Mouse (Mus musculus) thymus, postnatal 25 days (tissue): ENCODE measurements around the gene 7420426K07Rik.

Experiments
- DNase-seq: peaks from one replicate; pipeline ENCODE4 v3.0.0; 2022

7420426K07Rik gene

DNA sequence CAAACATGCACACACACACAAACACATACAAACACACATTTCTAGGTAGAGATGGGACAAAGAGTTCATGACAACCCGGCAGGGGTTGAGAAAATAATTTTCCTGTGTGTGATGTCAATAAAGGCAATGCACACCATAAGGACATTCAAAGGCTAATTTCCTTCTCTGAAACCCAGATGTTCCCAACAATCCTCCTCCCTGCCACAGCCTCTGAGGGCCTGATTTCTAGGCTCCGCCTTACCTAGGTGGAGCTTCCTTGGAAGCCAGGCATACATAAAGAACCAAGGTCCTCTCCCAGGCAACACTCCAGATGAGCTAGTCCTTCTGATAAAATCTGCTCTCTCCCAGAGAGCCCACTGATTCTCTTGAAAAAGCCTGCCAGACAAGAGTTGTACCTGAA, at the start of gene 7420426K07Rik:
Gene 7420426K07Rik (plus strand): TSS at position 301 of the 400 bp plus-strand sequence.
- no peak for DNase-seq

DNA sequence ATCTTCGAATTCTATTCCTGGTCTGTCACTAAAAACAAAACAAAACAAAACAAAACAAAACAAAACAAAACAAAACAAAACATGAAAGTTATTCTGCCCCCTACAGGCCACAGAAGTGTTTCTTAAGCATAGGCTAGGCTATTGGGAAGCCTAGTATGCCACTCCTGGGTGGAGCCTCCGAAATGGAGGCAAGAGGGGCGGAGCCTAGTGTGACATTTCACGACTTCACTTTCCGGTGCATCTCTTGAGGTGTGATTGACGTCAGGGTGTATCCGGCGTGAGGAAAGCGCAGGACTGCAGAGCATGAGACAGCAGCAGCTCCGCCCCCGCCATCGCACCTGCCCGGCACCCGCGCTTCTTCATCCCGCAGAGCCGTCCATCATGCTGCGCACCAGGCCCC, 46.7 kb upstream of the 7420426K07Rik start, which contains the start of gene Prr23a2:
Gene Prr23a2 (plus strand): TSS at position 285 of the 400 bp plus-strand sequence.
- no peak for DNase-seq

DNA sequence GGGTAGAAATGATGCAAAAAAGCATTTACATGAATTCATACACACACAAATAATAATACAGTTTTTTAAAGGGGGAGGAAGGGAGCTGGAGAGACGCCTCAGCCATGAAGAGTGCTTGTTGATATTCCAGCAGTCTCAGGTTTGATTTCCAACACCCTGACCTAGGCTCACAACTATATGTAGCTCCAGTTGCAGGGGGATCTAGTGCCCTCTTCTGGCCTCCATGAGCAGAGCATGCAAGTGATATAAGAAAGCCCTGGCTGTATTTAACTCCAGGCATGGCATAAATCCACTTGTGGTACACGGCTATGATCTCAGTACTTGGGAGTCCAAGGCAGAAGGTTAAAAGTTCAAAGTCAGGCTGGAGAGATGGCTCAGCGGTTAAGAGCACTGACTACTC, 39.5 kb upstream of the 7420426K07Rik start:
- DNase-seq = no peak

DNA sequence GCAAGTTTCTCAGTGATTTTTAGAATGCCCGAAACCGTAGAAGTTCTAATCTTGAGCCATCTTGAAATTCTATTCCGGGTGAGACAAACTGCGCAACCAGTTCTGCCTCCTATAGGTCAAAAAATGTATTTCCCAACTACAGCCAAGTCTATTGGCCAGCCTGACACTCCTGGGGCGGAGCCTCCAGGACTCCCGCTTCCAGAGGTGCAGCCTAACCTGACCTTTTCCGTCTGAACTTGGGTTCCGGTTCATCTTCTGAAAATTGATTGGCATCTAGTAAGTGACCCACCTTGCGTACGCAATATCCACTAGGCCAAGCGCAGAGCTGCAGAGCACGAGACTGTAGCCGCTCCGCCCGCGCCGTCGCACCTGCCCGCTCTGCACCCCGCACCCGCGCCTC, 38.3 kb upstream of the 7420426K07Rik start, which contains the start of gene Prr23a3:
Gene Prr23a3 (plus strand): TSS at position 197 of the 400 bp plus-strand sequence.
- DNase-seq = no peak

DNA sequence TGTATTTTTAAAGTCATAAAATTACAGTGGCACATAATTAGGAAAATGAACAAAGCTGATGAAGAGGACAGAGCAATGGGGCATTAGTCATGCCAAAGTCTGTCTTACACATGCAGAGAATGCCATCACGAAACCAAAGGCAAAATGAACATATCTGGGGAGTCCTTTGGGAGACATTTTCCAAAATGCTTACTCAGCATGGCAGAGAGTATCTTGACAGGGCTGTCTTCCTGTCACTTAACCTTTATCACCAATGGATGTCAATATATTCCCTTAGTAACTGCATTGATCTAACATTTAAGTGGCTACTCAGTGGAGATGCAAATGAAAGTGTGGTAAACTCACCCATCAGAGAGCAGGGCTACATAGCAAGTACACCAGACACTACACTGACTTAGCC, 1.4 kb upstream of the 7420426K07Rik start:
- DNase-seq = no peak

DNA sequence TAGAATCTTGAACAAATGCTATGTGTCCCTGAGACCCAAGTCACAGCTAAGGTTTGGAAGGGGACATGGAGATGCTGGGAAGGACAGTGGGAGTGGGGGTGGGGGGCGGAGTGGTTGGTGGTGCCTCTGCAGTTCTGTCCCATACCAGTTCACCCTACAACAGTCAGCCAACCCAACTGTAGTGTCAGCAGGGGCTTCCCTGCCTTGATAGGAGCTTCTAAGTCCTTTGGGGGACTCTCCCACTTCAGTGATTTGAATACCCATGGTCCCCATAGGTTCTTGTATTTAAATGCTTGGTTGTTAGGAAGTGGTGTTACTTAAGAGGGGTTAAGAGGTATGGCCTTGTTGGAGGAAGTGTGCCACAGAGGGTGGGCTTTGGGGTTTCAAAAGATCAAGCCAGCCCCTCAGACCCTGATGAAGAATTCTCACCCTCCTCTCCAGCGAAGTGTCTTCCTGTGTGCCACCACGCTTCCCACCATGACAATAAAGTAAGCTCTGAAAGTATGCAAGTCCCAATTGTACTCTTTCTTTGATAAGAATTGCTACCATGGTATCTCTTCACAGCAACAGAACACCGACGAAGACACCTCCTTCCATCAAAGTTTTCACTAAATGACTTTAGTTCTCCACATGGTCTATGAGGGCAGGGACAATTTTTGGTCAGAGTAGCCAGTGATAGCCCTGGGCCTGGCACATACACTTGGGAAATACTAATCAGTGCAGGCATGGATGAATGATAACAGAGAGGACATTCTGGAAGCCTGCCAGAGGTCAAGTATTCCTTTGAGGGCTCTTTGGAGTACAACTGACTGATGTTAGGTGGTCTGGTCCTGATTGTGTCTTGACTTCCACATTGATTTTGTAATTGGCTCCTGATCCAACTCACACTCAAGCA, 18.0 kb downstream of the 7420426K07Rik start:
- no peak for DNase-seq

DNA sequence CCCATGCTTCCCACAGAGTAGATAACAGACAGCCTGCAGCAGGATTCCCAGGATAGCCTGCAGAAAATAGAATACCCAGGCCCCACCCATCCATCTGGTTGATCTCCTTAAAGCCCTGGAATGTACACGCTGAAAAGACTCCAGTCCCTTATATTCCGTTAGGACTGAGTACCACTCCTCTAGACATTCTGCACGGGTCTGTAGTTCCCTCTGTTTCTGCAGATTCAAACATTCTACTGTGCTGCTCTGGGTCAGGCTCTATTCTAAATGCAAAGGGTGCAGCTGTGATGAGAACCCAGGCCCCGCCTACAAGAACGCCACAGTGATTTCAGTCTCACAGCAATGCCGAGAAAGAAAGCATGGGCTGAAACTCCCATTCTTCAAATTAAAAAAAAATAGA, 20.2 kb downstream of the 7420426K07Rik start:
- no peak for DNase-seq

DNA sequence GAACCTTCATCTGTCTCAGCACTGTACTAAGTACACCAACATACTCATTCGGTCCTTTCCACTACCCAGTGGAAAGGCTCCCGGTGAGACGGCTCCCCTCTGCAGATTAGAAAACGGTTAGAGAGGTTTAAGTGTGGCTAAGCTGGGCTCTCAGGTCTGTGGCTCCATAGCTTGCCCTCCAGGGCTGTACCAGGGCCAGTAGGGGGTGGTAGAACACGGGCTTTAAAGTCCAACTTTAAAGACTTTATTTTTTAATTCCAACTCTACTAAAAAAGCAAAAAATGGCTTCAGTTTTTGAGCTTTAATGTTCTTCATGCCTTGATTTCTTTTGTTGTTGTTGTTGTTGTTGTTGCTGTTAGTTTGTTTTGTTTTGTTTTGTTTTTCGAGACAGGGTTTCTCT, 21.3 kb downstream of the 7420426K07Rik start:
- no peak for DNase-seq

DNA sequence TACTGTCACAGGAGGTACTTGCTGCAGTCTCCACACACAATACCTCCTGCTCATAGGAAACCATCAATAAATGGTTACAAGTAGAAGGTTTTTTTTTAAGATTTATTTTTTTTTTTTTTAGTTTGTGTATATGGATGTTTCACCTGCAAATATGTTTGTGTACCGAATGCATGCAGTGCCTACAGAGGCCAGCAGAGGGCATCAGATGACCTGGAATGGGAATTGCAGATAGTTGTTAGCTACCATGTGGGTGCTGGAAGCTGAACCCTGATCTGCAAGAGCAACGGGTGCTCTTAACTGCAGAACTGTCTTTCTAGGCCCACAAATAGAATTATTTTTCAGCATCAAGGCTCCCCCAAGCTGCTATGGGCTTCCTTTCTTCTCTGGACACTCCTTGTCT, 26.6 kb downstream of the 7420426K07Rik start:
- DNase-seq = peak; percentile 10

DNA sequence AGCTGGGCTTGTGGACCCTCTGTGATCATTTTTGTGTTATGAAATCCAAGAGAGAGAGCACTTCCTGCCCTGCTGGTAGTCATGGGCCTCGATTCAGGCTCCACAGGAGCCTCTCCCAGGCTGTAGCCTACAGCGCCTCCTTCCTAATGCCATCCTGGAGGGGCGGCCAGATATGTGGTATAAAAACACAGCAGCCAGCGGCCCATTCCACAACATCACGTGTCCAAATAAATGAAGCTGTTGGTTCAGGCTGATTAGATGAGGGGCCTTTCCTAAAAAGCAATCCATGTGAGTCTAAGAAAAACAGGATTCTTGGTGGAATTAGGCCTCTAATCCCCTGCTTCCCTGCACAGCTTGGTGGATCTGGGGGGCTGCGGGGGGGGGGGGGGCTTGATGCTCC, 30.0 kb downstream of the 7420426K07Rik start:
- no peak for DNase-seq

DNA sequence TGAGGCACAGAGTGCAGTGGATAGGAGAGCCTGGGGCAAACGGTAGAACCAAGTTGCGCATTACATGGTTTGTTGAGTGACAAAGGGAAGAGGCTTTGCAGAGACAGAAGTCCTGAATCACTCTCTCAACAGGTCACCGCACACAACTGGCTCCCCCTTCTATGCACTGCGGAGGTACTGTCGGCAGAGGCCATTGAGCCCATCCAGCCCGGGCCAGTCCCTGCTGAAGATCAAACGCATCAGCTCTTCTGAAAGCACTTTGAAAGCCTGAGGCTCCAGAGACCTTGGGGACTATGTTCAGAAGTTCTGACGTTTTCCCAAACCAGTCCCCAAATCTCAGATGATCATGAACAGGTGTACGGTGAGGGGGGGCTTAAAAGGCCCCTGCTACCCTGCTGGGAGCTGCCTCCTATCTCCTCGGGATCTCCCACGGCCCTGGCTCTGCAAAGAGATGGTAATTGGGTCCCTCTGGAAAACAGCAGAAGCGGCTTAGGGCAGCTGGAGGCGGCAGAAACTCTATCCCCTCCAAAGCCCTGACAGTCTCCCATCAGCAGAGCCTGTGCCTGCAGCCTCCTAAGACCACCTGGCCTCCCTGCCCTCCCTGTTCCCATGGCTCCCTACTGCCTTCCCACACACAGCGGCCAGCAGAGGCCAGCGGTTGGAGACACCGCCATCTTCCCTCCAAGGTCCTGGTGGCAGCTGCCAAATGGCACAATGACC, 32.4 kb downstream of the 7420426K07Rik start:
- DNase-seq = no peak

DNA sequence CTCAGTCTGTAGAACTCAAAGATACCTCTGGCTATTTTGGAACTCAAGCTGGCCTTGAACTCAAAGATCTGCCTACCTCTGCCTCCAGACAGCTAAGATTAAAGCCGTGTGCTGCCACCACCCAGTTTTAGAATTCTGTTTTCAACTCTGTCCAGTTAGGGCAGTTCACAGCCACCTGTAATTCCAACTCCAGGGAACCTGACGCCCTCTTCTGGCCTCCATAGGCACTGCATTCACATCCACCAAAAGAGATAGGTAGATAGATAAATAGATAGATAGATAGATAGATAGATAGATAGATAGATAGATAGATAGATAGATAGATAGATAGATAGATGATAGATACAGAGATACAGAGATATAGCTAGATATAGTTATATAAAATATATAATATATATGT, 36.4 kb downstream of the 7420426K07Rik start:
- no peak for DNase-seq

DNA sequence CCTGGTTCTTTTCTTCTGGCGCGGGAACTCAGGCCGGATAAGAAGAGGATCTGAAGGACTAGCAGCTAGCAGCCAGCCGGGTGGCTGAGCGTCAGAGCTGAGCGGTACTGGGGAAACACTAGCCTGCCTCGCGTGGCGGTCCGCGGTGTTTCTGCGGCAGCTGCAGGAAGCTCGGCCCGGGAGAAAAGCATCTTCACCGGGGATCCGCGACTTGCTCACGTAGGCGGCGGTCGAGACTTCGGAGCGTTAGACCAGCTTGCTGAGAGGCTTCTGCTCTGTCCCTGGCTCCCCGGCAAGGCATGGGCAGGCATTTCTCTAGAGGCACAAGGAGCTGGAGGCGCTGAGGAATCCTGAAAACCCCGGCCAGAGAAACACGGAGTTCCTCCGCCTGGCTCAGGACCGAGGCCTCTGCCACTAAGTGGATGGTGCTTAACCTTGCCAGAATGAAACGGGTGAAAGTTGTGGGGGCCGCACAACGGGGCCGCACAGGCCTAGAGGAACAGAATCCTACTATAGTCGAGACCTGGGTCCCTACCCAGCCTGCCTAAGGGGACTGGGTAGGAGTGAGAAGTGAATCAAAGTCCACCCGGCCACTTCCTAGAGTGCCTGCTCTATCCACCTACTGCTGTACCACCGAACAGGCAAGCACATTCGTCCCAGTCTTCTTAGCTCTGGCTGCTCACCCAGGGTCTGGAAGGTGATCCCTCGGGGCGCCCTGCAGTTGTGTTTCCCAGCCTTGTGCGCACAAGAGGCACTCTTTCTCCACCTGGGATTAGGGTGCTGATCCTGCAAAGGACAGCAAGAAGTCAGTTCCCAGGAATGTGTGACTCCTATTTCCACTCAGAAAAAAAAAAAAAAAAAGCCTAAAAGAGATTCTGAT, 49.5 kb downstream of the 7420426K07Rik start:
- no peak for DNase-seq

DNA sequence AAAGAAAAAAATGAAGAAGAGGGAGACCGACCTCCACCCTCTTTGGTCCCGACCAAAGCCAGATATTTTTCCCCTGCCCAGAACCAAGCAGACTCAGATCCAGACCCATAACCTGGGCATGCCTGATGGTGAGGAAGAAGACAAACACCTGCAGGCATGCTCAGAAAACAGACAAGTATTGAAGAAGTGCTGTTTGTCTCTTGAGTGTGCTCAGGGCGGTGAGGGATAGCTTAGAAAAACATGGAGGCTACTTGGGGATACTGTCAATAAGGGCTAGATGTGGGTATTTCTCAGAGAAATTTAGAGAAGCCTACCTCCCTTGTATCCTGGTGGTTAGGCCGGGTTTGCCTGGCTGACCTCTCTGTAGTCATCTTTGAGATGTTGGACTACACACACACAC, 50.4 kb downstream of the 7420426K07Rik start:
- DNase-seq = no peak

DNA sequence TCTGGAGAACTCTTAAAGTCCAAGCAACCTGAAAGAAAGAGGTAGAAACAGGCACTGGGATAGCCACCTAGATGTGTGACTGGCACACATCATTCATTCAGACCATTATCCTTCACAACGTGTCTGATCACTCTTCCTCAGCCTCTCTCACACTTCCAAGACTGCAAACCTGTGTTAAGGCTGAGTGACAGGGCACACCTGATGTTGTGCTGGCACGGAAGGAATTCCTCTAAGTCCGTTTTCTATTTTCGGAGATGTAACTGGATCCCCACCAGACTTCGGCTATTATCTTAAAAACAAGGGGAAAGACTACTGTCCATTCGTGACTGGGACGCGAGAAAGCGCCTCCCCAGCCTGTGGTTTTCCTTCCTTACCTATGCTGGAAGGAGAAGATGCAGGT, 50.9 kb downstream of the 7420426K07Rik start:
- DNase-seq = no peak
